Mouse (Mus musculus): ENCODE results near the gene Cryba4.

Cryba4 gene

GRCm38 (mm10) chr5:112252400-112252799 is at the start of gene Cryba4:
Gene Cryba4 (minus strand): TSS chr5:112252518.
- DNase-seq (ENCODE audit: low spot score in 2 of 2): no peak

GRCm38 (mm10) chr5:112301694-112302093 is 49.4 kb upstream of the Cryba4 start:
- no peak for DNase-seq (ENCODE audit: low spot score in 2 of 2)

- no peak for DNase-seq (ENCODE audit: low spot score in 2 of 2)
These were observed 48.5 kb upstream of the Cryba4 start for GRCm38 (mm10) chr5:112300721-112301308.

GRCm38 (mm10) chr5:112300112-112300511 is 47.8 kb upstream of the Cryba4 start:
- no peak for DNase-seq (ENCODE audit: low spot score in 2 of 2)

GRCm38 (mm10) chr5:112299399-112299798 is 47.1 kb upstream of the Cryba4 start:
- DNase-seq (ENCODE audit: low spot score in 2 of 2): no peak

GRCm38 (mm10) chr5:112298226-112298988 is 46.1 kb upstream of the Cryba4 start:
- no peak for DNase-seq (ENCODE audit: low spot score in 2 of 2)

GRCm38 (mm10) chr5:112297257-112297656 is 44.9 kb upstream of the Cryba4 start:
- DNase-seq (ENCODE audit: low spot score in 2 of 2): no peak

- DNase-seq (ENCODE audit: low spot score in 2 of 2): no peak
These were observed 44.3 kb upstream of the Cryba4 start for GRCm38 (mm10) chr5:112296404-112297181.

- no peak for DNase-seq (ENCODE audit: low spot score in 2 of 2)
These were observed 43.2 kb upstream of the Cryba4 start for GRCm38 (mm10) chr5:112295564-112295963.

GRCm38 (mm10) chr5:112295162-112295561 is 42.8 kb upstream of the Cryba4 start:
- DNase-seq (ENCODE audit: low spot score in 2 of 2): no peak

- no peak for DNase-seq (ENCODE audit: low spot score in 2 of 2)
These were observed 42.4 kb upstream of the Cryba4 start for GRCm38 (mm10) chr5:112294696-112295095.

GRCm38 (mm10) chr5:112293800-112294199 is 41.5 kb upstream of the Cryba4 start:
- DNase-seq (ENCODE audit: low spot score in 2 of 2): no peak

GRCm38 (mm10) chr5:112292343-112292980 is 40.1 kb upstream of the Cryba4 start:
- DNase-seq (ENCODE audit: low spot score in 2 of 2): no peak

GRCm38 (mm10) chr5:112291866-112292265 is 39.5 kb upstream of the Cryba4 start:
- DNase-seq (ENCODE audit: low spot score in 2 of 2): no peak

GRCm38 (mm10) chr5:112290536-112290880 is 38.2 kb upstream of the Cryba4 start:
- DNase-seq (ENCODE audit: low spot score in 2 of 2): no peak

- no peak for DNase-seq (ENCODE audit: low spot score in 2 of 2)
These were observed 37.7 kb upstream of the Cryba4 start for GRCm38 (mm10) chr5:112289819-112290535.

GRCm38 (mm10) chr5:112289236-112289635 is 36.9 kb upstream of the Cryba4 start:
- no peak for DNase-seq (ENCODE audit: low spot score in 2 of 2)

GRCm38 (mm10) chr5:112288193-112289141 is 36.1 kb upstream of the Cryba4 start:
- DNase-seq (ENCODE audit: low spot score in 2 of 2): no peak

- DNase-seq (ENCODE audit: low spot score in 2 of 2): no peak
These were observed 35.3 kb upstream of the Cryba4 start for GRCm38 (mm10) chr5:112287652-112288051.

- DNase-seq (ENCODE audit: low spot score in 2 of 2): no peak
These were observed 34.8 kb upstream of the Cryba4 start for GRCm38 (mm10) chr5:112286984-112287641.
